Mouse (Mus musculus) limb, embryonic 14.5 days (tissue): ENCODE data around the gene Snx32. TPM values are rescaled to one million over a fixed set of nuclear protein-coding genes. Genes with fewer than 3 reads are reported as not detected.

Experiments used
- ATAC-seq: fragments of 200-750 bp; cut with Nextera tagmentation; 2 replicates; pipeline ENCODE4 v1.8.0; 2017; ENCODE audit warnings: low read depth, moderate number of reproducible peaks, moderate TSS enrichment; ENCODE audit not compliant: low FRiP score
- DNase-seq: peaks from one replicate; pipeline ENCODE4 v3.0.0-alpha.2; 2015; ENCODE audit warnings: low spot score
- H3K27ac ChIP-seq: fragments of 300-500 bp; sonication (generic); replicated peaks from 2 replicates; pipeline ENCODE4 v1.5.1; 2014; ENCODE audit warnings: low read depth, mild to moderate bottlenecking, low read length, moderate library complexity, mixed read lengths
- H3K27me3 ChIP-seq: fragments of 300-500 bp; sonication (generic); 2 replicates; pipeline ENCODE4 v1.6.1; 2014; ENCODE audit warnings: low read length, mixed read lengths; ENCODE audit not compliant: control insufficient read depth, insufficient read depth
- H3K36me3 ChIP-seq: fragments of 300-500 bp; sonication (generic); 2 replicates; pipeline ENCODE4 v1.6.1; 2014; ENCODE audit warnings: mild to moderate bottlenecking, low read length, moderate library complexity, mixed read lengths; ENCODE audit not compliant: control insufficient read depth, insufficient read depth
- H3K4me1 ChIP-seq: fragments of 300-500 bp; sonication (generic); 2 replicates; pipeline ENCODE4 v1.6.1; 2014; ENCODE audit warnings: antibody characterized with exemption, low read length, mixed read lengths; ENCODE audit not compliant: control insufficient read depth, insufficient read depth
- H3K4me2 ChIP-seq: fragments of 300-500 bp; sonication (generic); replicated peaks from 2 replicates; pipeline ENCODE4 v1.6.1; 2014; ENCODE audit warnings: low read depth, mild to moderate bottlenecking, low read length, moderate library complexity; ENCODE audit not compliant: severe bottlenecking
- H3K4me3 ChIP-seq: fragments of 300-500 bp; sonication (generic); replicated peaks from 2 replicates; pipeline ENCODE4 v1.5.1; 2014; ENCODE audit warnings: low read length
- H3K9ac ChIP-seq: fragments of 300-500 bp; sonication (generic); 2 replicates; pipeline ENCODE4 v1.6.1; 2014; ENCODE audit warnings: mild to moderate bottlenecking, low read depth, low read length, moderate library complexity; ENCODE audit not compliant: severe bottlenecking
- H3K9me3 ChIP-seq: fragments of 300-500 bp; sonication (generic); 2 replicates; pipeline ENCODE4 v1.6.1; 2016; ENCODE audit warnings: low read length; ENCODE audit not compliant: control insufficient read depth
- POLR2A ChIP-seq: fragments of 200-500 bp; IDR thresholded peaks from 2 replicates; pipeline ENCODE4 v1.8.0; 2012; ENCODE audit warnings: inconsistent platforms, mild to moderate bottlenecking, moderate library complexity, borderline replicate concordance; ENCODE audit not compliant: insufficient read depth, insufficient read length; ENCODE audit errors: extremely low read depth
- WGBS: fragments of 180-500 bp; shearing (Covaris S2); extraction: QIAGEN DNeasy Blood & Tissue Kit; methylation state at CpG from one replicate; pipeline ENCODE4 v1.1.7; 2014; 5-methylcytosine and 5-hydroxymethylcytosine counted together
- polyA plus RNA-seq, 2 experiments: library from polyadenylated mRNA; depleted of rRNA in 1 of 2; stranded (reverse) in 1 of 2; unstranded in 1 of 2; fragments of >200 nt; fragmentation: Nextera tagmentation in 1 of 2; extraction: Ambion mirVana in 1 of 2; gene quantifications; 2 replicates each; pipeline versions ENCODE4 v1.2.1 to v1.2.3; 2012 to 2014

Gene Snx32
- polyA plus RNA-seq, 2 experiments: 9.6 to 23.6 TPM

GRCm38 (mm10) chr19:5466916-5467500 is 43.3 kb downstream of the Snx32 start:
- Histone ChIP-seq H3K9ac (no peak overlapping the region), H3K27ac (no peak overlapping the region), H3K27me3 (no peaks in the 10 kb centered on the region), H3K4me2 (no peak overlapping the region), H3K36me3 (peaks cover 61% of the 10 kb centered on the region), H3K4me3 (no peak overlapping the region), H3K9me3 (no peaks in the 10 kb centered on the region), H3K4me1 (no peaks in the 10 kb centered on the region; the same call in 1 of the 2 replicates)
- TF ChIP-seq POLR2A: no peak
- ATAC-seq: no peak
- WGBS: 91% methylated on average over 6 of the region's 6 CpGs
- no peak for DNase-seq

DNA sequence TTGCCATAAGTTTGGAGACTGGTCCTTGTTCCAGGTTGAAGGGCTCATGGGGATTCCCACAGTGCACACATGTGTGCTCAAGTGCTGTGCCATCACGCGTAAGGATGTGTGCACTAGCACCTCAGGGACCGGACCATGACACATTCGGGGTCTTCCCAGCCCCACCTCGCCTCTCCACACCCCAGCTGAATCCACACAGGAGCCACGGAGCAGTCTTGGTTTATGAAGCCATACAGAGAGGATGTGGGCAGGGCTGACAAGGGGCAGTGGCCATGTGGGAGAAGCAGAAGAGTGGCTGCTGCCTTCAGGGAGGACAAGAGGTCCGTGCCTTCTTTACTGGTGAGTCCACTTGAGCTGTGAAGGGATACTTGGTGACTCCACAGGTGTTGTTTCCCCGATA is 45.3 kb downstream of the Snx32 start:
- Histone ChIP-seq H3K27ac (no peak overlapping the region), H3K9me3 (no peaks in the 10 kb centered on the region), H3K4me2 (no peak overlapping the region), H3K4me3 (no peak overlapping the region), H3K36me3 (peaks cover 67% of the 10 kb centered on the region), H3K9ac (no peak overlapping the region), H3K27me3 (no peaks in the 10 kb centered on the region), H3K4me1 (peaks cover 8% of the 10 kb centered on the region)
- WGBS: 96% methylated on average over 8 of the region's 8 CpGs
- DNase-seq (no peak), ATAC-seq (no peak)
- TF ChIP-seq POLR2A: no peak

- ATAC-seq: peak; percentile 41; the same call in 1 of the 2 replicates
- no peaks in the 10 kb centered on the region for H3K27me3 ChIP-seq
- peak overlapping the region; percentile 39 for H3K4me2 ChIP-seq
- WGBS: 45% methylated on average over 15 of the region's 15 CpGs
- no peak overlapping the region for H3K27ac ChIP-seq
- H3K9me3 ChIP-seq: no peaks in the 10 kb centered on the region
- no peak for TF ChIP-seq POLR2A
- DNase-seq: peak; percentile 80
- peaks cover 12% of the 10 kb centered on the region for H3K4me1 ChIP-seq
- peaks cover 67% of the 10 kb centered on the region for H3K36me3 ChIP-seq
- H3K9ac ChIP-seq: peak overlapping the region; percentile 45
- H3K4me3 ChIP-seq: peak overlapping the region; percentile 18
Measured at GRCm38 (mm10) chr19:5463791-5464562, 46.4 kb downstream of the Snx32 start.

- Histone ChIP-seq H3K4me2 (no peak overlapping the region), H3K27me3 (no peaks in the 10 kb centered on the region), H3K36me3 (peaks cover 65% of the 10 kb centered on the region), H3K4me3 (no peak overlapping the region), H3K4me1 (peaks cover 12% of the 10 kb centered on the region), H3K9me3 (no peaks in the 10 kb centered on the region), H3K9ac (no peak overlapping the region), H3K27ac (no peak overlapping the region)
- 88% methylated on average over 9 of the region's 9 CpGs for WGBS
- no peak for TF ChIP-seq POLR2A
- ATAC-seq: no peak
- no peak for DNase-seq
Measured at GRCm38 (mm10) chr19:5463212-5463611, 47.1 kb downstream of the Snx32 start.

GRCm38 (mm10) chr19:5461411-5461810 is 48.9 kb downstream of the Snx32 start:
- peak overlapping the region; percentile 93 for H3K4me2 ChIP-seq
- no peaks in the 10 kb centered on the region for H3K27me3 ChIP-seq
- peaks cover 17% of the 10 kb centered on the region for H3K4me1 ChIP-seq
- H3K9ac ChIP-seq: peak overlapping the region; percentile 62
- no peak for ATAC-seq
- H3K36me3 ChIP-seq: peaks cover 48% of the 10 kb centered on the region
- peak overlapping the region; percentile 75 for H3K4me3 ChIP-seq
- no peak overlapping the region for H3K27ac ChIP-seq
- WGBS: 91% methylated on average over 6 of the region's 6 CpGs
- no peaks in the 10 kb centered on the region for H3K9me3 ChIP-seq
- no peak for TF ChIP-seq POLR2A
- no peak for DNase-seq
